Mouse (Mus musculus) adrenal gland, adult (tissue): Measurements from ENCODE around the gene Castor2.

Experiments
- DNase-seq, 2 experiments: peaks; one replicate each; pipeline ENCODE4 v3.0.0; 2022 to 2023; ENCODE audit warnings: low spot score in 1 of 2; ENCODE audit not compliant: inconsistent age in 2 of 2

Gene Castor2

GRCm38 (mm10) chr5:134101322-134101721, 1.8 kb downstream of the Castor2 start:
- peak in 1 of 2 experiments; percentile 36 for DNase-seq

- DNase-seq = peak; percentile 23 to 60
Observed at GRCm38 (mm10) chr5:134101883-134102282, 2.4 kb downstream of the Castor2 start.

- DNase-seq = no peak
Observed at GRCm38 (mm10) chr5:134102720-134103119, 3.2 kb downstream of the Castor2 start.

- DNase-seq = no peak
Observed at GRCm38 (mm10) chr5:134105829-134106228, 6.3 kb downstream of the Castor2 start.

- no peak for DNase-seq
Observed at GRCm38 (mm10) chr5:134114981-134115380, 15.5 kb downstream of the Castor2 start.

GRCm38 (mm10) chr5:134115639-134116259, 16.2 kb downstream of the Castor2 start:
- no peak for DNase-seq

GRCm38 (mm10) chr5:134118798-134119407, 19.4 kb downstream of the Castor2 start:
- no peak for DNase-seq

- DNase-seq = peak; percentile 14 to 63
Observed at GRCm38 (mm10) chr5:134119481-134120120, 20.1 kb downstream of the Castor2 start.

GRCm38 (mm10) chr5:134120135-134120534, 20.6 kb downstream of the Castor2 start:
- no peak for DNase-seq

GRCm38 (mm10) chr5:134121138-134121892, 21.8 kb downstream of the Castor2 start:
- DNase-seq = peak; percentile 51 to 86

GRCm38 (mm10) chr5:134121893-134122259, 22.4 kb downstream of the Castor2 start:
- DNase-seq = no peak

GRCm38 (mm10) chr5:134123846-134124245, 24.3 kb downstream of the Castor2 start:
- no peak for DNase-seq

GRCm38 (mm10) chr5:134126232-134126631, 26.7 kb downstream of the Castor2 start:
- no peak for DNase-seq

GRCm38 (mm10) chr5:134131586-134131985, 32.1 kb downstream of the Castor2 start:
- DNase-seq = no peak

GRCm38 (mm10) chr5:134136022-134136421, 36.5 kb downstream of the Castor2 start:
- no peak for DNase-seq

- DNase-seq = no peak
Observed at GRCm38 (mm10) chr5:134137933-134138332, 38.4 kb downstream of the Castor2 start.

GRCm38 (mm10) chr5:134139429-134139828, 39.9 kb downstream of the Castor2 start:
- DNase-seq = no peak

- DNase-seq = no peak
Observed at GRCm38 (mm10) chr5:134141236-134141635, 41.7 kb downstream of the Castor2 start.

GRCm38 (mm10) chr5:134142381-134142780, 42.9 kb downstream of the Castor2 start:
- DNase-seq = no peak

- DNase-seq = no peak
Observed at GRCm38 (mm10) chr5:134144986-134145385, 45.5 kb downstream of the Castor2 start.

- no peak for DNase-seq
Observed at GRCm38 (mm10) chr5:134147194-134147753, 47.8 kb downstream of the Castor2 start.
